Mouse (Mus musculus) subcutaneous adipose tissue, adult 2 months (tissue): Measurements from ENCODE around the gene Olfr524. TPM values are rescaled to one million over a fixed set of nuclear protein-coding genes. Genes with fewer than 3 reads are reported as not detected.

Source experiments
- polyA plus RNA-seq: library from polyadenylated mRNA; depleted of rRNA; stranded (reverse); fragments of >200 nt; gene quantifications from 2 replicates; pipeline ENCODE4 v1.2.3, GENCODE M21; 2012; ENCODE audit warnings: low replicate concordance; rRNA removed

Gene Olfr524
- polyA plus RNA-seq = not detected in 2 replicates

GRCm38 (mm10) chr7:140205864-140206263, at the start of gene Olfr524:
Gene Olfr524 (minus strand): TSS chr7:140205964.

GRCm38 (mm10) chr7:140247216-140247615, 41.5 kb upstream of the Olfr524 start, which contains the start of gene 5830411N06Rik:
Gene 5830411N06Rik (plus strand): TSS chr7:140247284.

GRCm38 (mm10) chr7:140217967-140218366, 12.2 kb upstream of the Olfr524 start, which contains the start of gene Cd163l1:
Gene Cd163l1 (plus strand): TSS chr7:140218267.

GRCm38 (mm10) chr7:140172936-140173335, 32.8 kb downstream of the Olfr524 start, which contains the start of gene Olfr523:
Gene Olfr523 (plus strand): TSS chr7:140173217.

GRCm38 (mm10) chr7:140164664-140165063, 41.1 kb downstream of the Olfr524 start, which contains the start of gene Olfr522:
Gene Olfr522 (minus strand): TSS chr7:140164764.

GRCm38 (mm10) chr7:140154218-140154927, 51.4 kb downstream of the Olfr524 start, which contains the start of gene Sprn:
Gene Sprn (minus strand): TSS chr7:140154877.

Other genes with a start within 250 kb of the Olfr524 start
- 0.14 and 0.32 TPM in 2 replicates for gene 6430531B16Rik, start 227.2 kb downstream of the Olfr524 start, polyA plus RNA-seq
- 12.3 and 18.5 TPM in 2 replicates for gene Adam8, start 213.4 kb downstream of the Olfr524 start, polyA plus RNA-seq
- 45.5 and 100 TPM in 2 replicates for gene Zfp511, start 169.6 kb downstream of the Olfr524 start, polyA plus RNA-seq
- gene Tubgcp2, start 169.3 kb downstream of the Olfr524 start, polyA plus RNA-seq = 28.2 and 39.2 TPM in 2 replicates
- gene Msx3, start 156.9 kb downstream of the Olfr524 start, polyA plus RNA-seq = not detected in 2 replicates
- gene Caly, start 123.4 kb downstream of the Olfr524 start, polyA plus RNA-seq = 0.18 and 0.19 TPM in 2 replicates
- 1.7 and 21.1 TPM in 2 replicates for gene Prap1, start 112.6 kb downstream of the Olfr524 start, polyA plus RNA-seq
- gene Fuom, start 103.5 kb downstream of the Olfr524 start, polyA plus RNA-seq = 46.2 and 65.2 TPM in 2 replicates
- gene Paox, start 90.2 kb downstream of the Olfr524 start, polyA plus RNA-seq = 27.3 and 32.0 TPM in 2 replicates
- 240 and 347 TPM in 2 replicates for gene Echs1, start 89.5 kb downstream of the Olfr524 start, polyA plus RNA-seq
- 30.3 and 50.3 TPM in 2 replicates for gene Mtg1, start 68.4 kb downstream of the Olfr524 start, polyA plus RNA-seq
- gene Sprn, start 51.1 kb downstream of the Olfr524 start, polyA plus RNA-seq = 0.89 and 2.7 TPM in 2 replicates
- gene Olfr522, start 41.2 kb downstream of the Olfr524 start, polyA plus RNA-seq = not detected in 2 replicates
- gene Olfr523, start 32.7 kb downstream of the Olfr524 start, polyA plus RNA-seq = not detected in 2 replicates
- 0.36 and 1.7 TPM in 2 replicates for gene Cd163l1, start 12.3 kb upstream of the Olfr524 start, polyA plus RNA-seq
- gene 5830411N06Rik, start 41.3 kb upstream of the Olfr524 start, polyA plus RNA-seq = 0.04 and 0.13 TPM in 2 replicates
- gene Olfr525, start 114.9 kb upstream of the Olfr524 start, polyA plus RNA-seq = not detected in 2 replicates
- gene Olfr527, start 128.1 kb upstream of the Olfr524 start, polyA plus RNA-seq = not detected in 2 replicates
- gene Olfr60, start 155.7 kb upstream of the Olfr524 start, polyA plus RNA-seq = 0.13 and 0.27 TPM in 2 replicates
- gene Olfr530, start 170.4 kb upstream of the Olfr524 start, polyA plus RNA-seq = not detected in 2 replicates
- not detected in 2 replicates for gene Olfr531, start 197.0 kb upstream of the Olfr524 start, polyA plus RNA-seq
- gene Olfr532, start 215.7 kb upstream of the Olfr524 start, polyA plus RNA-seq = not detected in 2 replicates